Mouse (Mus musculus) cortical plate, adult 2 months (tissue): ENCODE results near the gene Olfr1104.

Experiments
- CTCF ChIP-seq: fragments of 200-500 bp; IDR thresholded peaks from 2 replicates; pipeline ENCODE4 v1.5.1; 2011; ENCODE audit warnings: mild to moderate bottlenecking, control low read depth, low read length; ENCODE audit not compliant: insufficient read depth; ENCODE audit errors: extremely low read depth
- POLR2A ChIP-seq: fragments of 200-500 bp; IDR thresholded peaks from 2 replicates; pipeline ENCODE4 v1.6.1; 2011; ENCODE audit warnings: mild to moderate bottlenecking, low read length, control low read depth; ENCODE audit not compliant: insufficient read depth; ENCODE audit errors: extremely low read depth

DNA sequence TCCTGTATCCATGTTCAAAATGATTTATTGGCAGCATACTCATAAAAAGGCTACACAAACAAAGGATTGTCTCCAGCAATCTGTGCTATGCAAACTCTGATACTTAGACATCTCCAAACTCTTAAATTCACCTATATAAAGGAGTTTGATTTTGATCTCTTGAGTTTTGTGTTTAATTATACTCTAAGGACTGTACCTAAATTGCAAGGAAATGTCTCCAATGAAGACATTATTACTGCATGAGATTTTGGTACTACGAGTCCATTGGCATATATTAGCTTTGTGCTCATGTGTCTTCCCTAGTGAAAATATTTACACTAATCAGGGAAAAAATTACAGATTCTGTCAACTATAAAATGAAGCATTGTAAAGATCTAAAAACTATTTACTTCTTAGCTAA lies at the start of gene Olfr1104:
- TF ChIP-seq POLR2A (no peak), CTCF (no peak)
